Mouse (Mus musculus): ENCODE data around the gene Dnmt3l. TPM values are rescaled to one million over a fixed set of nuclear protein-coding genes. Genes with fewer than 3 reads are reported as not detected.
A peak's percentile ranks its signal among the peaks of the same experiment; 100 is the strongest.
"Not testable (repeated sequence)": the region's sequence is repeated elsewhere in the genome, so short reads cannot be mapped to it uniquely, and the experiment has no call there.

Gene Dnmt3l
- total RNA-seq (2015; ENCODE audit: low replicate concordance) (not detected in 2 replicates), total RNA-seq (2017; ENCODE audit: low replicate concordance) (1.1 TPM in 1 of 2 replicates, not detected in the other)

DNA sequence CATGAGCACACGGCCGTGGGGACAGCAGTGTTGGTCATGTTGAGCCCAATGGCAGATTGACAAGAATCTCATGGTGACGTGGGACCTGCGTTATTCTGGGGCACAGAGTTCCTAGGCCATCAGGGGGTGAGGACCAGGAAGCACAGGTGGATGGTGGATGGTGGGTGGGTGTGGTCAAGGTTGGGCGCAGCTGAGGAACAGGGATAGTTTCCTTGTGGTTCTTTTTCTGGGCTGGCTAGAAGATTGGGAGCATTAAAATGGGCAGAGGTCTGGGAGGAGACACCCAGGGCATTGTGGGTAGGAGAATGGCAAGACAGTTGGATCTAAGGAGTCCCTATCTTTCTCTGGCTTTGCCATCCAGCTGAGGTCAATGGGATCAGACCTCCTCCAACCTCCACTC lies at the start of gene Dnmt3l:
Dnmt3l (plus strand) TSS at position 301 of the 400 bp plus-strand sequence.
- ATAC-seq (replicated peaks; ENCODE audit: low FRiP score, poor library complexity, severe bottlenecking), result no peak

DNA sequence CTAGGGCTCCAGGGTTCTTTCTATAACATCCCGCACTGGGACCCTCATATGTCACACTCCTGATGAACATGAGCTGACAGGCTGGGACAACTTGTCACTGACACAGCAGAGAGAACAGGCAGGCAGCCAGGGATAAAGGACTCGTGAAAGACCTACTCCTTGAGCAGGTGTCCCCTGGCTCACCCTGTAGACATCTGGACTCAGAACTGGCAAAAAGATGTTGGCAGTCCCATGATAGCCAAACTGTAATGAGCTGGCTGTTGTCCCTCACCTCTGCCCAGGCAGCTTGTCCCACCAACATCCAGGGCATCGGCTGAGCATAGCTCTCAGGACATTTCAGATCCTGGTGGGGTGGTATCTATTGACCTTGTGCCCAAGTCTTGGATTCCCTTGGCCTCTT lies 46.1 kb upstream of the Dnmt3l start:
- no peak for ATAC-seq (replicated peaks; ENCODE audit: low FRiP score, poor library complexity, severe bottlenecking)

DNA sequence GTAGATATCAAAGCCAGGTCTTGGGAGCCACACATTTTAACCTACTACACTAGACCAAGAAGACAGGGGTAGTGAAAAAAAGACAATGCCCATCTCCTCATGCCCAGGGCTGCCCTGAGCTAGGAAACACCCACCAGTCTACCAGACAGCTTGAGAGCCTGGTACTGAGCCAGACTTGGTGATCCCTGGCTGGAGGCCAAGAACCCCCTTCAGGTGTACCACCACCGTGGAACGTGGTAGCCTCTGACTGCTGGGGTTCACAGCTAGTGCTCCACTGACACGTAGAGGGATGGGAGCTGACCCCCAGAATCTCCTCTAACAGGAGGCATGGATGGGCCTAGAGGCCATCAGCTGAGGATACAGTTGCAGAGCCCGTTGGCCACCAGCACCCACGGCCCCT lies 41.5 kb upstream of the Dnmt3l start:
- no peak for ATAC-seq (replicated peaks; ENCODE audit: low FRiP score, poor library complexity, severe bottlenecking)

DNA sequence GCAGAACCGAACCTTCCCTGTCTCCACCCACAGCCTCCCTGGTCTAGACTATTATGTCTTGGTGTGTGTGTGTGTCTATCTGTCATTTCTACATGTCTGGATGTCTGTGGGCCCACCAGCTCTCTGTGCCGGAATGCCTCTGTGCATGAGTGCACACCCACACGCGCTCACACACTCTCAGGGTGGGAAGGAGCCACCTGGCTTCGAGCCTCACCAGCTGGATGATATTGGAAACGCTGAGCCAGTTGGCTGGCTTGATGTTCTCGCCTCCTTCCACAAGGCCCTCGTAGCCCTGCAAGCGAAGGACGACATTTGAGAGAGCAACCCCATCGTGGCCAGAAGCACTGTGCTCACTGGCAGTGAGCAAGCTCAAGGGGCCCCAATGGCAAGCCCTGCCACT lies 40.0 kb upstream of the Dnmt3l start:
- no peak for ATAC-seq (replicated peaks; ENCODE audit: low FRiP score, poor library complexity, severe bottlenecking)

DNA sequence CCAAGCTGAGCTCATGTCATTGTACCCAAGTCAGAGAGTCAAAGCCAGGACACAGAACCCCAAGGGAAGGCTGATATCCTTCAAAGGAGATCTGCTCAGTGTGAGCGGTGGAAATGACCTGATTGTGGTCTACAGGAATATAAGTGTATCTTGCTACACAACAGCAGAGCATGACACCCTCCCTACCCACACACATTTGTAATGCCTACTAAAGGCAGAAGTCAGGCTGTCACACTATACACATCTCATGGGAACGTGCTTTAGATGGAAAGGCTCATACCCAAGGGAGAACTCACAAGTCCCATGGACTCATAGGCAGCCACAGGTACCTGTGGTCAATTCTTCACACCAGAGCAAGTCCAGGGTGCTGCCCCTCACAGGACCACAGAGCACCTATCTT lies 39.4 kb upstream of the Dnmt3l start:
- ATAC-seq (replicated peaks; ENCODE audit: low FRiP score, poor library complexity, severe bottlenecking), result no peak

DNA sequence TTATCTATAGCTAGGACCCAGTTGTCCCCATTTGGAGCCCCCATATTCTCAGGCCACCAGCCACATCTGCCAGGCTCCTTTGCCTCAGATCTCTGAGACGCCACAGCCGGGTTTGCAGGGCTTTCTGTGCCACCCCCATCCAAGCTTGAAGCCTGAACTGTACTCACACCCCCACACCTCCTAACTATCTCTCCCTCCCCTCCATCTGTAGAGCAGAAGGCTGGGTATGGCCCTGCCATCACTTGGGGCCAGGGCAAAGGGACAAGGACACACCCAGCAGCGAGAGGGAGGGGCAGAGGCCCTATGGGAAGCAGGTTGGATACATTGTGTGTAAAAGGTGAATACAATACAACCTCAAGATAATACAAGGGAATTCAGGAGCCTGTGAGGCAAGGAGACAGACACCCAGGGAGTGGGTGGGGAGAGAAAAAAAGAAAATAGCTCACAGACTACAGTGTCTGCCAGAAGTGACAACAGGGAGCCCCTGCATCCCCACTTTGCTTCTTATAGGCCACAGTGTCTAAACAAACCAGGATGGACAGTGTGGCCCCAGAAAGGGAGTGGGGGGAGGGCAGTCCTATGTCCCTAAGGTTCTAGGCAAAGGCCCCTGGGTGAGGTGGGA lies 37.2 kb upstream of the Dnmt3l start:
- no peak for ATAC-seq (replicated peaks; ENCODE audit: low FRiP score, poor library complexity, severe bottlenecking)

DNA sequence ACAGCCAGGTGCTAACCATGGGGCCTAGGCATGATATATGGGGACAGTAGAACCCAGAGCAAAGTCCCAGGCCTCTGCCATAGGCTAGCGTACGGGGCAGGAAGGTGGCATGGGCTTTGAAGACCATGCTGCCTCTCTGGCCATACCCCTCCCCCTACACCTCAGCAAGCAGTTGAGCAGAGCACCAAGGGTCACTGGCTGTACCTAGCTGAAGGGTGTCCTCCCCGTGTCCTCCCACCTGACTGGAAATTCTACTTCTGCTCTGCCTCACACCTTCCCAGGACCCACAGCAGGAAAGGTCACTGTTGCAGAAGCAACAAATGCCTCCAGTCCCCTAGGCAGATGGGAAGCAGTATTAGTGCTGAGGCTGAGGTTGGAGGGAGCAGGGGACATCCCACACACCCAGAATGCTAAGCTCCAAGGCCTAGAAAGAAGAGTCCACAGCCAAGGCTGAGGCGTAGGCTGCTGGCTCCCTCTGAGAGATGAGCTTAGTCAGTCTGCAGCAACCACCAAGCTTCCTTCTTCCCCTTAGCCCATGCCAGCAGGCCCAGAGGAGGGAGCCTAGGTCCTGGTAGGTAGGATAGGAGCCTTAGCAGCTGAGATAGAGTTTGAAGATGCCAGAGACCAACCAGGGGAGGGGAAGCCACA lies 35.8 kb upstream of the Dnmt3l start:
- no peak for ATAC-seq (replicated peaks; ENCODE audit: low FRiP score, poor library complexity, severe bottlenecking)

DNA sequence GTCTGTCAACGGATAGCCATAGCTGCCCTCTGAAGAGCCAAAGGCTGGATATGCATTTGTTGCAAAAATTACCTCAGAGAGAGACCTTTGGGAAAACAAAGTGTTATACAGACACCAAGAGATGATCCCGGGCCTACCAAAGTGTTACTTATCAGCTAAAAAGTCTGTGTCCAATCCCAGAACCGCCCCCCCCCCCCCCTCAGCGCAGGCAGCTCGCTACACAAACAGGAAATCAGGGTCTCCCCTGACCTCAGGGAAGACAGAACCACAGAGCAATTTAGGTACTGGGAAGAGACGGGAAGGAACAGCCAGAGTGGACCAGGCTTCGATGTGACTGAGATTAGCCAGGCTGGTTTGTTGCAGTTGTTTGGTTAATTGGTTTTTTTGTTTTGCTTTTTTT lies 34.5 kb upstream of the Dnmt3l start:
- no peak for ATAC-seq (replicated peaks; ENCODE audit: low FRiP score, poor library complexity, severe bottlenecking)

DNA sequence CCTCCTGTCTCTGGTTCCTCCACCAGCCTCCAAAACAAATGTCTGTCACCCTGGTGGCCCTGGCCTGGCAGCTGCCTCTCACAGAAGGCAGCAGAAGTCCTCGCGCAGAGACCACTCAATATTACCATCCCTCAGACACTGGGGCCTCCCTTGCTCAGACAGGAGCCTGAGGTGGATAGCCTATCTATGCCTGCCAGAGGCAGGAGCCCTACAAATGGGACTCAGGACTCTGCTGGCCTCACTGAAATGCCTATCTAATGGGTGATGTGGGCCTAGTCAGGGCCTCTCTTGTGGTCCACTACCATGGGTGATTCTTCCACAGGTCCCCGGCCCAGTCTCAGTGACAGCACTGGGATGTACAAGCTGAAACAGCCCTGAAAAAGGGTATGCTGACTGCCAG lies 33.6 kb upstream of the Dnmt3l start:
- ATAC-seq (replicated peaks; ENCODE audit: low FRiP score, poor library complexity, severe bottlenecking), result no peak

DNA sequence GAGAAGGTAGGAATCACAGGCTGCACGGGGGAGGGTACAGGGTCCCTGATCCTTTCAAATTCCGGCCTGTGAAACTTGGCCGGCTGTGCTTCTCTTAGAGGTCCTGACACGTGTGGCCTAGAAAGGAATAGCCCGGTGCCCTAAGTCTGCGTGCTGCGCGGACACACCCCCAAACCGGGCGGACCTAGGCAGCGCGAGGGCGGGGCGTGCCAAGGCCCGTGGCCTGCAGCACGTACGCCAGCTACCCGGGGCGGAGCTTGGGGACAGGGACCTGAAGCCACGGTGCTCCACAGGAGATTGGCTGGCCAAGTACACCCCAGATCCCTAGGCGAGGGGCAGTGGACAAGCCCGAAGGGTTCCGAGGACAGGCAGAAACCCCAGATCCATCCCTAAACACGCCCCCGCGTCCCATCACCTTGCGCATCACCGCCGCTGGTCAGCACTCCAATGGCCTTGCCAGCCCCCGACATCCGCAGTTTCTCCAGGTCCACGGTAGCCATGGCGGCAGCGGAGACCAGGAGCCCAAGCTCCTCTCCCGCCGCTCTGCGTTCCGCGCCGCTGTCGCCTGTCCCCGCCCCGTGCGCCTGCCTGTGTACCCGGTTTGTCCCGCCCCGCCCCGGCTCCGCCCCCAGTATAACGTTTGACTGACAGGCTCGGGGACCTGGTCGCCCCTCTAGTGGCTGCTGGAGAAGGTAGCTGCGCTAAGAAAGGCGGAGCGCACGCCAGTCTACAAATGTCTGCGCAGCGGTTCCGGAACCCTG lies 32.4 kb upstream of the Dnmt3l start:
- ATAC-seq (replicated peaks; ENCODE audit: low FRiP score, poor library complexity, severe bottlenecking), result peak; percentile 93

DNA sequence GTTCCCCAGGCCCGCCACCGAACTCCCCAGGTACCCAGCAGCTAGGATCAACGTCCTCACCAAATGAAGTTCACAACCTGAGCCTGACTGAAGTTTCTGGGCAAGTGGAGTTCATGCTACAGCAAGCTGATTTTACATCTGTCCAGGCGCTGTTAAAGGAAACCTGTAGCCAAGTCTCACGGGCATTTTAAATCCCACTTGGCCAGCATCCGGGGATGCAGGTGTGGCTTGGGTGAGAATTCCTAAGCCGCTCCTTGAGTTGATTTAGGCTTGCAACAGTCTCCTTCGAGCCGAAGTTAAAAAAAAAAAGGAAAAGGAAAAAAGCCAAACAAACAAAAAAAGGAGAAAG lies 31.8 kb upstream of the Dnmt3l start, which contains the start of gene Pfkl:
Pfkl (minus strand) TSS at position 139 of the 349 bp plus-strand sequence.
- ATAC-seq (replicated peaks; ENCODE audit: low FRiP score, poor library complexity, severe bottlenecking), result peak; percentile 23

DNA sequence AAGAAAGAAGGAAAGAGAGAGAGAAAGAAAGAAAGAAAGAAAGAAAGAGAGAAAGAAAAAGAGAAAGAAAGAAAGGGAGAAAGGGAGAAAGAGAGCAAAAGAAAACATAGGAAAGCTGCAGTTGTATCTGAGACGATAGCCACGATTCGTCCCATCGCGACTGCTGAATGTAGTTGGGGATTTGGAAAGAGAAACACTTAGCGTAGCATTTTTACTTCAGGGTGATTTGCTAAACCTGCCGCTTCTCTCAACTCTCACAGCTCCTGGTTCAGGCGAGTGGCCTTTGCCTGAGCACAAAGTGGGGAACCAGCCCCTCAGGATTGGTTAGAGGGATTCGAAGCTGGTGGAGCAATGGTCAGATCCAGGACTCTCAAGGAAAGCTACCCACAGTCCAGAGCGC lies 31.4 kb upstream of the Dnmt3l start:
- ATAC-seq (replicated peaks; ENCODE audit: low FRiP score, poor library complexity, severe bottlenecking), result no peak

DNA sequence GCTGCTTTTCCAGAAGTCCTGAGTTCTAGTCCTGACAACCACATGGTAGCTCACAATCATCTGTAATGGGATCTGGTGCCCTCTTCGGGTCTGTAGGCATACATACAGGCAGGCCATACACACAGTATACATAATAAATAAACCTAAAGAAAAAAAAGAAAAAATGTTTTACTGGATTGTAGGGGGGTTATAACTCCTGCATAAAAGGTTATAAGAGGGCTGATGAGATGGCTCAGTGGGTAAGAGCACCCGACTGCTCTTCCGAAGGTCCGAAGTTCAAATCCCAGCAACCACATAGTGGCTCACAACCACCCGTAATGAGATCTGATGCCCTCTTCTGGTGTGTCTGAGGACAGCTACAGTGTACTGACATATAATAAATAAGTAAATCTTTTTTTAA lies 30.6 kb upstream of the Dnmt3l start:
- not testable (repeated sequence) for ATAC-seq (replicated peaks; ENCODE audit: low FRiP score, poor library complexity, severe bottlenecking)

DNA sequence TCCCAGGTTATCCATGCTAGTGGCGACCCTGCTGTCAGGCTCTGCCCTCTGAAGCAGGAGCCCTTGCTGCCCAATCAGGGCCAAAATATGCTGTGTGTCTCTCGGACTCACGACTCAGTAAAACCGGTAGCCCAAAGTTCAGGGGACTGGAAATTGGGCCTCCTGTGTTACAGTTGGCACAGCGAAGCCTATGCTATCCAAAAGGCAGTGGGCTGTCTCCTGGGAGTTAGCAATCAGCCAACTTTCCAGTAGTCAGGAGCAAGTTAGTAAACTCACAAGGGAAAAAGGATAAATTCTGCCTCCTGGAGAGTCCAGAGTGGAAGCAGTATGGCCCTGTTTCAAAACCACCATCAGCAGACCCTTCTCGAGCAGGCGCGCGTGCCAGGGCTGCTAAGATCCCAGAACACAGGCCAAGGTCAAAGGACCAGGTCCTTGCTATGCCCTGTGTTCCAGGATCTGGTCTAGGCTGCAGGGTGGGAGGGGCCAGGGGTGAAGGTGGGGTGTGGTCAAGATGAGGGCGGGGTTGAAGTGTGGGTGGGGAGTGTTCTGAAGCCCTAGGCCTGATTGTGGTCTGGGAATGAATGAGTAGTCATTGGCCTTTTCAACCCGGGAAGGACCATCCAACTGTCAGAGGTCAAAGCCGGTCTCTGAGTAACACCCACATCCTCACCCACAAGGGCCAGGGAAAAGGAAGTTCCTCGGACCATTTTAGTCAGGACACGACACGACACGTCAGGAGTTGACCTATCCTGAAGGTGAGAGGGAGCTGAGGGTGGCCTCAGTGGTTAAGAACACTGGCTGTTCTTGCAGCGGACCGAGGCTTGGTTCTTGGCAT lies 28.9 kb upstream of the Dnmt3l start:
- no peak for ATAC-seq (replicated peaks; ENCODE audit: low FRiP score, poor library complexity, severe bottlenecking)

DNA sequence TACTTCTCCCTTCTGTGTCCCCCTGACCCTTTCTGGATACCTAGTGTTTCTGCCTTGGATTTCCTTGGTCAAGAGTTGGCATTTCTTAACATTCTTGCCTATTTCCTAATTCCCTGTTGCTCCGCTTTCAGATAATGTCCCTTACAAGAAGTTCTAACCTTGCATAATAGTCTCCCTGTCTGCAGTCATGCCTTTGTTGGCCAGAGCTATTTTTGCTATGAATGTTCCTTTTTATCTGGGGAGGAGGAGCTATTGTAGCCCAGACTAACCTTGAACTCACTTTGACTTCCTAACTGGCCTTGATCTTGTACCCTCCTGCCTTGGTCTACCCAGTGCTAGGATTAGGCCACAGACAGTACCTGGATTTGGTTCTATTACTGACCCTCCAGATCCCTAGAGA lies 26.3 kb upstream of the Dnmt3l start:
- ATAC-seq (replicated peaks; ENCODE audit: low FRiP score, poor library complexity, severe bottlenecking), result no peak

DNA sequence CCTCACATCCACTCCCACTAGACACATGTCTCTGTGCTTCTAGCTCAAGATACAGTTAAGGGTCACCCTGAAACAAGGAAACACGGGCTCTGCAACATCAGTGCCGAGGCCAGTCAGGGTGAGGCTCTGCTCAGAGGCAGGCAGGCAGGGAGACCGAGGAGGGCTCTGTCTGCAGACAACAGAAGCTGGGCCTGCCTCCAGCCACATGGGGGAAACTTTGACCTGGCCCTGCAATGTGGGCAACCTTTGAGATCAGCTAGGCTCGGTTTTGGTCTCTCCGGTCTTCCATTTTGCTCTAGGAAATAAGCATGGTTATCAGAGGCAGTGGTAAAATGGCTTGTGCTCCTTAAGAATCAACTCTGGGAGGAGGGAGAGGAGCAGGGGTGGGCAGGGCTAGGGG lies 25.4 kb upstream of the Dnmt3l start:
- ATAC-seq (replicated peaks; ENCODE audit: low FRiP score, poor library complexity, severe bottlenecking), result no peak

DNA sequence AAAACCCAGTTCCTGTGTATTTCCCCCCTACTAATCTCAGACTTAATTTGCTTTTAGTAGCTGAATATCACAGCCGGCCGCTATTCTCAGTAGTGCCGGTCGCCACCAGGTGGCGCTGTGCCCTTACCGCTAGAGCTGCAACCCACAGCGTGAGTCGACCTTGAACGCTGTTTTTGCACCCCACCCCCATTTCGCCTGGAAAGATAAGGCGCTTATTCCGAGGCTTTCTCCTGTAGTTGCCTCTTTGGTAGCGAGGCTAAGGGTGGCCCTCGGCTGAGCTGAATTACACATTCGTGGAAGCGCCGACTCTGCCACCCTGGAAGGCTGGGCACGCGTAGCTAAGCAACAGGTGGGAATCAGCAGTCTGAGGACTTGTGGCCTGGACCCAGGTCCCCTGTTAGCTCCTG lies 22.9 kb upstream of the Dnmt3l start:
- peak; percentile 95 for ATAC-seq (replicated peaks; ENCODE audit: low FRiP score, poor library complexity, severe bottlenecking)

DNA sequence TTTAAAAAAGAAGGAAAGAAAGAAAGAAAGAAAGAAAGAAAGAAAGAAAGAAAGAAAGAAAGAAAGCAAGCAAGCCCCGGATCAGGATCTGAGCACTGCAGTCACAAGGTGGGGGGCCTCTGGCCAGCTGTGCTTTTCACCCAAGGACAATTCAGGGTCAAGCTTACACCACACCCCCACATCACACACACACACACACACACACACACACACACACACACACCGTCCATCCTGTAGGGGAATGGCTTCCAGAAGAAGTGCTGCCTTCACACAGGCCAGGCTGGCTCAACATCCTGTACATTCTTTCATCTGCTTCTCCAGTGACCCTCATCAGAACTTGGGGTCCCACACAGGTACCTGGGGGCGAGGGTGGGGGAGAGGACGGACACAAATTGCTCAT lies 22.5 kb upstream of the Dnmt3l start:
- no peak for ATAC-seq (replicated peaks; ENCODE audit: low FRiP score, poor library complexity, severe bottlenecking)

DNA sequence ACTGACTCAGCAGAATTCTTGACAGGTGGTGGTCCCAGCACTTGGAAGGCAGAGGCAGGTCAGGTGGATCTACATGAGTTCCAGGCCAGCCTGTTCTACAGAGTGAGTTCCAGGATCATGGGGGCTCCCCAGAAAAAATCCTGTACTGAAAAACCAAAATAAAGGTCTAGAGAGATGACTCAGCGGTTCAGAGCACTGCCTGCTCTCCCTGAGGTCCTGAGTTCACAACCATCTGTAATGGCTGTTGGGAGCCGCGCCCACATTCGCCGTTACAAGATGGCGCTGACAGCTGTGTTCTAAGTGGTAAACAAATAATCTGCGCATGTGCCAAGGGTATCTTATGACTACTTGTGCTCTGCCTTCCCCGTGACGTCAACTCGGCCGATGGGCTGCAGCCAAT lies 21.8 kb upstream of the Dnmt3l start:
- not testable (repeated sequence) for ATAC-seq (replicated peaks; ENCODE audit: low FRiP score, poor library complexity, severe bottlenecking)

DNA sequence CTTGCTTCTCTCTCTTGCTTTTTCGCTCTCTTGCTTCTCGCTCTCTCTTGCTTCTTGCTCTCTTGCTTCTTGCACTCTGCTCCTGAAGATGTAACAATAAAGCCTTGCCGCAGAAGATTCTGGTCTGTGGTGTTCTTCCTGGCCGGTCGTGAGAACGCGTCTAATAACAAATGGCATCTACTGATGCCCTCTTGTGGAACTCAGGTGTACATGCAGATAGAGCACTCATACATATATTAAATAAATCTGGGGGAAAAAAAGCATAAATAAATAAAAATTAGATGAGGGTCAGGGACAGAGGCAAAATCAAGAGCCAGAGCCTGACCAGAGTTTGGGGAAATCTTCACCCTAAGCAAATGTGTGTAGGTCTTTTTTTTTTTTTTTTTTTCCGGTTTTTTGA lies 16.3 kb upstream of the Dnmt3l start:
- not testable (repeated sequence) for ATAC-seq (replicated peaks; ENCODE audit: low FRiP score, poor library complexity, severe bottlenecking)
